Mouse (Mus musculus) heart, adult 8-10 months (tissue): ENCODE results near the gene Nup35. TPM values are rescaled to one million over a fixed set of nuclear protein-coding genes. Genes with fewer than 3 reads are reported as not detected.
A peak's percentile ranks its signal among the peaks of the same experiment; 100 is the strongest.

ENCODE experiments used
- DNase-seq: peaks from one replicate; pipeline ENCODE4 v3.0.0; 2022; ENCODE audit warnings: low spot score
- microRNA-seq: library from miRNA; unstranded; fragments of <30 nt; microRNA quantifications from one replicate; pipeline ENCODE4 v1.2.0, GENCODE M21; 2022
- total RNA-seq, 4 experiments: library from RNA; stranded (reverse); gene quantifications; 2 replicates each; pipeline ENCODE4 v1.2.4; 2022

Nup35 gene
- total RNA-seq, 4 experiments from 2014 or later, result 5.7 to 9.4 (median 7.4) TPM

- DNase-seq, result peak; percentile 94
These were observed 21.6 kb downstream of the Nup35 start for GRCm38 (mm10) chr2:80638364-80639241.

- DNase-seq, result no peak
These were observed 22.4 kb downstream of the Nup35 start for GRCm38 (mm10) chr2:80639398-80639797.

- no peak for DNase-seq
These were observed 22.8 kb downstream of the Nup35 start for GRCm38 (mm10) chr2:80639864-80640263.

GRCm38 (mm10) chr2:80661414-80661813 is 44.4 kb downstream of the Nup35 start:
- no peak for DNase-seq

GRCm38 (mm10) chr2:80662682-80663081 is 45.6 kb downstream of the Nup35 start:
- DNase-seq, result no peak

- peak; percentile 4 for DNase-seq
These were observed 50.4 kb downstream of the Nup35 start for GRCm38 (mm10) chr2:80667396-80667964.

GRCm38 (mm10) chr2:80669868-80670666 is 53.0 kb downstream of the Nup35 start:
- no peak for DNase-seq

GRCm38 (mm10) chr2:80678803-80679202 is 61.8 kb downstream of the Nup35 start:
- no peak for DNase-seq

GRCm38 (mm10) chr2:80683727-80684239 is 66.7 kb downstream of the Nup35 start:
- no peak for DNase-seq

GRCm38 (mm10) chr2:80684396-80685071 is 67.5 kb downstream of the Nup35 start:
- no peak for DNase-seq

GRCm38 (mm10) chr2:80688261-80688660 is 71.2 kb downstream of the Nup35 start:
- DNase-seq, result no peak

- no peak for DNase-seq
These were observed 90.4 kb downstream of the Nup35 start for GRCm38 (mm10) chr2:80707429-80707828.

Small RNAs within 50 kb of the gene (microRNA-seq; reads per million reads assigned to microRNA genes)
- not detected for gene Mir684-1

Other genes with a start within 250 kb of the Nup35 start
- 1 to 10 TPM; 3.1 to 7.0 (median 4.3) TPM for gene Frzb, start 169.6 kb upstream of the Nup35 start, total RNA-seq
- 10 to 100 TPM; 51.5 to 68.0 (median 61.8) TPM for gene Nckap1, start 35.9 kb upstream of the Nup35 start, total RNA-seq
- 10 to 100 TPM in 2 of 4 experiments, 1 to 10 TPM in 2; 8.4 to 10.9 (median 9.3) TPM for gene Dusp19, start 191 bp upstream of the Nup35 start, total RNA-seq